Mouse (Mus musculus) megakaryocyte, embryonic 14.5 days (primary cell): Measurements from ENCODE around the gene Zfp1.

ENCODE experiments used
- FLI1 ChIP-seq: IDR thresholded peaks from 2 replicates; pipeline ENCODE4 v1.6.1; 2012; ENCODE audit warnings: low read length, inconsistent platforms, mixed read lengths
- GATA1 ChIP-seq: IDR thresholded peaks from 3 replicates; pipeline ENCODE4 v1.6.1; 2012; ENCODE audit warnings: mixed read lengths, low read length, inconsistent platforms, borderline replicate concordance

GRCm38 (mm10) chr8:111650651-111651050 is 7.5 kb downstream of the Zfp1 start:
- TF ChIP-seq GATA1 (no peak), FLI1 (no peak)
